Mouse (Mus musculus) kidney, embryonic 15.5 days (tissue): ENCODE data around the gene Cmtm5. TPM values are rescaled to one million over a fixed set of nuclear protein-coding genes. Genes with fewer than 3 reads are reported as not detected.
"Not testable (repeated sequence)": the region's sequence is repeated elsewhere in the genome, so short reads cannot be mapped to it uniquely, and the experiment has no call there.

Experiments used
- ATAC-seq: fragments of 200-750 bp; cut with Nextera tagmentation; replicated peaks from 2 replicates; pipeline ENCODE4 v1.8.0; 2017; ENCODE audit warnings: moderate TSS enrichment; ENCODE audit not compliant: low FRiP score
- H3K27ac ChIP-seq: fragments of 300-500 bp; sonication (generic); 2 replicates; pipeline ENCODE4 v1.5.1; 2015; ENCODE audit warnings: mild to moderate bottlenecking, inconsistent platforms
- H3K27me3 ChIP-seq: fragments of 300-500 bp; sonication (generic); 2 replicates; pipeline ENCODE4 v1.6.1; 2015; ENCODE audit warnings: inconsistent platforms
- H3K36me3 ChIP-seq: fragments of 300-500 bp; sonication (generic); 2 replicates; pipeline ENCODE4 v1.6.1; 2015; ENCODE audit warnings: inconsistent platforms
- H3K4me1 ChIP-seq: fragments of 300-500 bp; sonication (generic); 2 replicates; pipeline ENCODE4 v1.6.1; 2015; ENCODE audit warnings: inconsistent platforms
- H3K4me2 ChIP-seq: fragments of 300-500 bp; sonication (generic); 2 replicates; pipeline ENCODE4 v1.6.1; 2015; ENCODE audit warnings: moderate library complexity, mild to moderate bottlenecking, inconsistent platforms
- H3K4me3 ChIP-seq: fragments of 300-500 bp; sonication (generic); replicated peaks from 2 replicates; pipeline ENCODE4 v1.5.1; 2015; ENCODE audit warnings: mild to moderate bottlenecking, inconsistent platforms
- H3K9ac ChIP-seq: fragments of 300-500 bp; sonication (generic); 2 replicates; pipeline ENCODE4 v1.6.1; 2015; ENCODE audit warnings: mild to moderate bottlenecking, inconsistent platforms
- H3K9me3 ChIP-seq: fragments of 300-500 bp; sonication (generic); replicated peaks from 2 replicates; pipeline ENCODE4 v1.6.1; 2016; ENCODE audit warnings: inconsistent platforms
- WGBS: fragments of 180-500 bp; shearing (Covaris S2); methylation state at CpG from one replicate; pipeline ENCODE4 v1.1.7; 2015; ENCODE audit warnings: mixed read lengths; 5-methylcytosine and 5-hydroxymethylcytosine counted together
- polyA plus RNA-seq: library from polyadenylated mRNA; unstranded; fragments of >200 nt; fragmentation: Nextera tagmentation; extraction: Ambion mirVana; gene quantifications from 2 replicates; pipeline ENCODE4 v1.2.1, GENCODE M21; 2015

The Cmtm5 gene
- polyA plus RNA-seq, 1 experiment from 2014 or later, result 2.0 TPM

DNA sequence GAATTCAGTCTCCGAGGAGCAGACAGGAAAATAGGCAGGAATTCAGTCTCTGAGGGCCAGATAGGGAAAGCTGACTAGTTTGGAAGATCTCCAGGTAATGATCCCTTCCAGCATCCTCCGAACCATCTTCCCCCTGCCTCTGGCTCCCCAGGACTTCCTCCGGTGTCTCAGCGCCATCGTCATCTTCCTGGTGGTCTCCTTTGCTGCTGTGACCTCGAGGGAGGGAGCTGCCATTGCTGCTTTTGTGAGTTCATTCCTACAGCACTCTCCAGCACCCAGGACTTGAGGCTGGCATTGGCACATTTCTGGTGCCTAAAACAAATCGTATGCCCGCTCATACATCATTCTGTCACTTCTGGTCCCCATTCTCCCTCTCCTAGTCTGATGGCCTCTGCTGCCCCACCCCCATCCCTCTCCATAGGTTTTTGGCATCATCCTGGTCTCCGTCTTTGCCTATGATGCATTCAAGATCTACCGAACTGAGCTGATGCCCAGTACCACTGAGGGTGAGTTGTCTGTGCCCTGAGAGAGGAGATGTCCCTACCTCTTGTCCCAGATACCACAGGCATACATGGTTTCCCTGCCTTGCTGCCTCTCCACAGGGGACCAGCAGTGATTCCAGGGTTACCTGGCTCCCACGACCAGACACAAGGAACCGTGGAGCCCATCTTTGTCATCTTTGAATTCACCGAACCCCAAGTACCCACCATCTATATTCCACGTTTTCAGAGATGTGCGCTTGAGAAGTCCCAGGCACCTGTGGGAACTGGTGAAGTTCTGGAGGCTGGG lies 2.6 kb downstream of the Cmtm5 start:
- no peak overlapping the region for H3K9ac ChIP-seq
- ATAC-seq, result no peak
- no peak overlapping the region for H3K4me3 ChIP-seq
- peaks cover 29% of the 10 kb centered on the region for H3K4me1 ChIP-seq
- H3K4me2 ChIP-seq, result no peak overlapping the region
- H3K27ac ChIP-seq, result no peak overlapping the region
- no peaks in the 10 kb centered on the region for H3K36me3 ChIP-seq
- 80% methylated on average over 15 of the region's 15 CpGs for WGBS
- H3K9me3 ChIP-seq, result no peaks in the 10 kb centered on the region
- H3K27me3 ChIP-seq, result no peaks in the 10 kb centered on the region

DNA sequence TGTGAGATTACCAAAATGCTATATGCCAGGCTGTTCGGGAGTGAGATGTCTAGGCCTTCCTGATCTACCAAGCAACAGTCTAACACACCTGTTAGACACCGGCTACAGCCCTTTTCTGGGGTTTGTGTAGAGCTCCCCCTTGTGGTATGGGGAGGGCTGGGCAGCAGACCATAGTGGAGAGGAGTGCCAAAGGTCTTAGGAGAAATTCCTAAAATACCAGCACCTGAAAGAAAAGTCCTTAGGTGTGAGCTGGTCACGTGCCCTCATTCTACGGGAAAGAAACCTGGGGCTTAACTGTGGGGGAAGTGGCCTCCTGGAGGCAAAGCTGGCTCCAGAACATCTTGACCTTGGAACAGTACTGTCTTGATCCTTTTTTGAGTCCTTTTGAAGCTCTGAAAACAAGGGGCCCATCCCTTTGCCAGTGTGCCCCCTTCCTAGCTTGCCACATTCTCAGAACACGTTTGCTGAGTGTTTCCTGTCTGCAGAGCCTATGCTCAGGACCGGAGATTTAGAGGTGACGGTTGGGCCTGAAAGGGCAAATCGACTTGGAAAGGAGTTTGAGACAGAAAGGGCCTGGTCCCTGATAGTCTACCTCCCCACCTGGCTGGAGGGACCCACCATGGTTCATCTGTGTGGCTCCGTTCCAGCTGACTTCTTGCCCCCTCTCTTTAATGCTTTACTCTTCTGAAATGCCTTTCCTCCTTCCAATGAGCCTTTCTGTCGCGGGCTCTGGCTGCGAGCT lies 3.5 kb downstream of the Cmtm5 start:
- ATAC-seq, result peak; percentile 47; the same call in 1 of the 2 replicates

DNA sequence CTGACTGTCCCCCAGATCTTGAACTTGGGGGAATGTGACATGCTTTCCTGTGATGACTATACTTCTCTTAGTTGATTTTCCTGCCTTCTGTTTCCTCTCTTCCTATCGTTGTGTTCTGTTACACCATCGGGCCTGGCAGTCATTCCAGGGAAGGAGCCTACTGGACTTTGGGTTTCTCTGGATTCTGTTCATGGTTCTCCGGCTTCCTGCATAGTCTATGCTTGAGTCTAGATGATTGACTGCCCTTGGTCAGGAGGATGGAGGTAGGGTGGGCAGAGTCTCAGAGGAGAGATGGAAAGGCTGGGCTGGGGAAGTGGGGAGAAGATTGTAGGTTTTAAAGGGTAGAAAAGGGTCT lies 4.1 kb downstream of the Cmtm5 start:
- peak overlapping the region; percentile 37; the same call in 1 of the 2 replicates for H3K27ac ChIP-seq

More for the DNA sequence above, 3.5 kb downstream of the Cmtm5 start:
- H3K36me3 ChIP-seq, result no peaks in the 10 kb centered on the region
- peaks cover 29% of the 10 kb centered on the region for H3K4me1 ChIP-seq
- H3K27ac ChIP-seq, result peak overlapping the region; percentile 37; the same call in 1 of the 2 replicates
- no peak overlapping the region for H3K9ac ChIP-seq
- no peaks in the 10 kb centered on the region for H3K9me3 ChIP-seq
- no peaks in the 10 kb centered on the region for H3K27me3 ChIP-seq
- no peak overlapping the region for H3K4me3 ChIP-seq
- H3K4me2 ChIP-seq, result no peak overlapping the region
- 43% methylated on average over 12 of the region's 12 CpGs for WGBS

DNA sequence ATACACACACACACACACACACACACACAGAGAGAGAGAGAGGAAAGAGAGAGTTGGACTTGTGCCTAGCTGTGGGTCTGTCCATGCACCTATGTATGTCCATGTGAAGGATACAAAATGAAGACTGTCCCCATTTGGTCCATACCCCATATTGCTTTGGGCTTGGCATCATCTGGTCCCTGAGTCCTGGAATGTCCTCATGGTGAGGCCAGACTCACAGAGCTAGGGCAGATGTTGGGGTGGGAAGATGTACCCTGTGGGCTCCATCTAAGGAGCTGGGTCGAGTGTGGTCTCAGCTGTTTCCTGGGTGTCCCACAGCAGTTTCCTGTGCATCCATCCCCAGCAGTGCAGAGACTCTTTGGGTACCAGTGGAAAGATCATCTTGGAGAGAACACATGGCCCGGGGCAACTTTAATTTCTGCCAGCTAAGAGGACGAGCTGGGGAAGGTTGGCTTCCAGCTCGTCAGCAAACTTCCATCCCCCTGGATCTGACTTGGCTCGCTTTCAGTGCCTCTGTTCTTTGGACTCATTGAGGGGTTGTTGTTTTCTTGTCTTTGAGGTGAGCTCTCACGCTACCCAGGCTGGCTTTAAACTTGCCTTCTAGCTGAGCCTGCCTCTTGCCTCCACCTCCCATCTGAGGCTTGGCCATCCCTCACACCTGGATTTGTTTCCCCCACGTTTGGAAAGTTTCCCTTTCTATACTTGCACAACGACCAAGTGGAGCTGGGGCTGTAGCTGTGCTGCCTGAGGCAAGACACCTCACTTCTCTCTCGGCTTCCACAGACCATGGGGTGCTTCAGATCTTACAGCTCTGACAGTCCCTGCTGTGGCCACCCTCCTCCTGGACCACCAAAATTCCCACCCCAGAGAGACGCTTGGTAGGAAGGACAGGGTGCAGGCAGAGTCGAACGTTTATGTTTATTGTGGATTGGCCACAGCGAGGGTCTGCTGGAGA lies 5.2 kb downstream of the Cmtm5 start:
- ATAC-seq, result no peak
- Histone ChIP-seq H3K9ac (no peak overlapping the region), H3K4me2 (no peak overlapping the region), H3K4me3 (no peak overlapping the region), H3K9me3 (no peaks in the 10 kb centered on the region), H3K36me3 (no peaks in the 10 kb centered on the region), H3K27me3 (no peaks in the 10 kb centered on the region), H3K4me1 (peaks cover 30% of the 10 kb centered on the region), H3K27ac (no peak overlapping the region)
- 65% methylated on average over 13 of the region's 13 CpGs for WGBS

More for the DNA sequence above, 4.1 kb downstream of the Cmtm5 start:
- no peak for ATAC-seq
- 73% methylated on average over 3 of the region's 3 CpGs for whole genome bisulfite sequencing
- no peak overlapping the region for H3K4me2 ChIP-seq
- no peaks in the 10 kb centered on the region for H3K9me3 ChIP-seq
- H3K4me3 ChIP-seq, result no peak overlapping the region
- H3K9ac ChIP-seq, result no peak overlapping the region
- no peaks in the 10 kb centered on the region for H3K36me3 ChIP-seq
- peaks cover 29% of the 10 kb centered on the region for H3K4me1 ChIP-seq
- H3K27me3 ChIP-seq, result no peaks in the 10 kb centered on the region

DNA sequence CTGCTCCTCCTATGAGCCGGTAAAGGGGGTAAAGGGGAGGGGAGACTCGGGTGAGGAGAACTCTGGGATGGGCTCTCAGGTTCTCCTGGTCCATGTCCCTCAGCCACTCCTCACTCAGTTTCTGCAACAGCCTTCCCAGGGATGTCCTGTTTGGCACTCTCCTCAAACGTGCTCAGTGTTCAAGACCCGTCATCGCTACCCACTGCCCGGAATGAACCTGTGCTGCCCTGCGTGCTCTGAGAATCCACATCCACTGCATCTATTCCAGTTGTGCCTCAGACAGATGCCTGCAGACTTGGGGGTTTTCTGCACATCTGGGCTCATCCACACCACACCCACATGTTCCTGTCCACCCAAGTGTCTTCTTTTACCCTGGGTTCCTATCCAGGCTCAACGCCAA lies 6.4 kb downstream of the Cmtm5 start:
- Histone ChIP-seq H3K27me3 (no peaks in the 10 kb centered on the region), H3K9me3 (no peaks in the 10 kb centered on the region), H3K27ac (no peak overlapping the region), H3K4me1 (peaks cover 25% of the 10 kb centered on the region), H3K36me3 (no peaks in the 10 kb centered on the region), H3K4me2 (no peak overlapping the region), H3K4me3 (no peak overlapping the region), H3K9ac (no peak overlapping the region)
- 88% methylated on average over 8 of the region's 8 CpGs for WGBS
- ATAC-seq, result no peak

DNA sequence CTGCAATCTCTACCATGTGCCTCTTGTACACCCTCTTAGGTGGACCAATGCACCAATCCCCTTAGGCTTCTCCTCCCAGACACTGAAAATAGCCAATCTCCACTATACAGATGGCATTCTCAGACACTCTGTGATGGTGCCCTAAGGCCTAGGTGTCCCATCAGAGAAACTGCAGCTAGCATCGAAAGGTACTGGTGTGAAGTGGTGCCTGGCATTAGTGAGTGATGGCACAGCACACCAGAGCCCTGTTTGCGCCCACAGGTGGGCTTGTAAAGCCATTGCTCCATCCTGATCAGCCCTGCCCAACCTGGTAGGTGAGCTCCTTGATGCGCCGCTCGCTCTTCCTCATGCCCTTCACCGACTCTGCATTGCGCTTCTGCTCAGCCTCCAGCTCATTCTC lies 7.9 kb downstream of the Cmtm5 start:
- H3K4me1 ChIP-seq, result peaks cover 25% of the 10 kb centered on the region
- no peaks in the 10 kb centered on the region for H3K9me3 ChIP-seq
- H3K27ac ChIP-seq, result no peak overlapping the region
- H3K36me3 ChIP-seq, result no peaks in the 10 kb centered on the region
- no peak overlapping the region for H3K4me3 ChIP-seq
- H3K27me3 ChIP-seq, result no peaks in the 10 kb centered on the region
- no peak for ATAC-seq
- WGBS, result 93% methylated on average over 7 of the region's 7 CpGs
- no peak overlapping the region for H3K4me2 ChIP-seq
- no peak overlapping the region for H3K9ac ChIP-seq

DNA sequence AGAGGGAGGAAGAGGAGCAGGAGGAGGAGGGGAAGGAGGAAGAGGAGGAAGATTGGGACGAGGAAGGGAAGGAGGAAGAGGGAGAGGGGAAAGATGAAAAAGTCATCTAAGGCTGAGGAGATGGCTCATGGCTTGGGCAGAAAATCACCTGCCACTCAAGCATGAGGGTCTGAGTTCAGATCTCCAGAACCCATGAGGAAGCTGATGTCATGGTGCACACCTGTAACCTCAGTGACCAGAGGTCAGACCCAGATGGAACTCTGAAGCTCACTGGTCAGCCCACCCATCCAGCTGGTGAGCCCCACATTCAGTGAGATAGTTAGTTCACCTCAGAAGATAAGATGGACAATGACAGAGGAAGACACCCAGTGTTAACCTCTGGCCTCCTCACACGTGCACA lies 8.9 kb downstream of the Cmtm5 start:
- H3K27me3 ChIP-seq, result no peaks in the 10 kb centered on the region
- WGBS, result 73% methylated on average over 2 of the region's 2 CpGs
- no peak for ATAC-seq
- no peak overlapping the region for H3K27ac ChIP-seq
- no peaks in the 10 kb centered on the region for H3K36me3 ChIP-seq
- no peaks in the 10 kb centered on the region for H3K9me3 ChIP-seq
- peaks cover 20% of the 10 kb centered on the region for H3K4me1 ChIP-seq
- no peak overlapping the region for H3K4me3 ChIP-seq
- no peak overlapping the region for H3K4me2 ChIP-seq
- no peak overlapping the region for H3K9ac ChIP-seq

DNA sequence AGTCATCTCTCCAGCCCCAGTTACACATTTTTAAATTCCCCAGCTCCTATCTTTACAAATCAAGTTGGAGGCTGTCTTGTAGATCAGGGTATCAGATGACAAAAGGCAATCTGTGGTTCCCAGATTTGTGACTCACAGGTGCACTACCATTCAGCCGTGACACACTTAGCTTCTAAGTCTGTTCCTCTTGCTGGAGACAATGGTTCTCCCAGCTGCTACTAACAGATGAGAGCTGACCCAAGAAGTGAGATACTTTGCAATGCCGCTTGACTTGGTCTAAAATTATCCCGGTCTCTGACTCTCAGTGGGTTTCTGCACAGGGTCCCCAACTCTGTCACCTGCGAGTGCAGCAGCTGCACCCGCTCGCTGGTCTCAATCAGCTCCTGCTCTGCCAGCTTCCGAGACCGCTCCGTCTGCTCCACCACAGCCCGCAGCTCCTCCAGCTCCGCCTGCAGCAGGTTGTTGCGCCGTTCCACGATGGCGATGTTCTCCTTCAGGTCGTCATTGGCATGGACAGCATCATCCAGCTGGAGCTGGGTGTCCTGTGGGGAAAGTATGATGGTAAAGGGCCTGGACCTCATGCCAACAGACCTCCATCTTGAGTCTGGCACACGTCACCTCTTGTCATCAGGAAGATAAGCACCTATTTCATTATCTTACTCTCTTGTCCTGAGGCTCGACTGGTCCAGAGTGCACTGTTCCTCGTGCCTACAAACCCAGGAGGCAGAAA lies 10.1 kb downstream of the Cmtm5 start:
- Histone ChIP-seq H3K4me1 (peaks cover 16% of the 10 kb centered on the region), H3K4me3 (no peak overlapping the region), H3K4me2 (no peak overlapping the region), H3K27ac (peak overlapping the region; percentile 41; the same call in 1 of the 2 replicates), H3K36me3 (no peaks in the 10 kb centered on the region), H3K9ac (no peak overlapping the region), H3K9me3 (no peaks in the 10 kb centered on the region), H3K27me3 (no peaks in the 10 kb centered on the region)
- WGBS, result 63% methylated on average over 19 of the region's 19 CpGs
- 0 out of 2 replicates have a peak, but pooled peaks have one; percentile 42 for ATAC-seq

DNA sequence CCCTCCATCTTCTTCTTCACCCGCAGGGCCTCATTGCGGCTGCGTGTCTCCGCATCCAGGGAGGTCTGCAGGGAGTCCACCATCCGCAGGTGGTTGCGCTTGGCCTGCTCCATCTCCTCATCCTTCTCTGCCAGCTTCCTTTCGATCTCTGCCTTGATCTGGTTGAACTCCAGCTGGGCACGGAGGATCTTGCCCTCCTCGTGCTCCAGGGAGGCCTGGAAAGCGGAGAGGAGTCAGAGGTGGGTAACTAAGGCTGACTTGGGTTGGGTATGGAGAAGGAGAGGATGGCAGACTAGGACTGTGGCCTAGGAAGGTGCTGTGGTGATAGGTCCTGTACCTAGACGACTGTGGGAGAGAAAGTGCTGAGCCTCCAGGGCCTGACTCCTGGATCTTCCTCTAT lies 10.9 kb downstream of the Cmtm5 start:
- 86% methylated on average over 11 of the region's 11 CpGs for WGBS
- H3K27ac ChIP-seq, H3K27me3 ChIP-seq, ATAC-seq, H3K36me3 ChIP-seq, H3K4me2 ChIP-seq, H3K9me3 ChIP-seq, H3K9ac ChIP-seq, H3K4me3 ChIP-seq: not testable (repeated sequence)
- peaks cover 16% of the 10 kb centered on the region for H3K4me1 ChIP-seq

DNA sequence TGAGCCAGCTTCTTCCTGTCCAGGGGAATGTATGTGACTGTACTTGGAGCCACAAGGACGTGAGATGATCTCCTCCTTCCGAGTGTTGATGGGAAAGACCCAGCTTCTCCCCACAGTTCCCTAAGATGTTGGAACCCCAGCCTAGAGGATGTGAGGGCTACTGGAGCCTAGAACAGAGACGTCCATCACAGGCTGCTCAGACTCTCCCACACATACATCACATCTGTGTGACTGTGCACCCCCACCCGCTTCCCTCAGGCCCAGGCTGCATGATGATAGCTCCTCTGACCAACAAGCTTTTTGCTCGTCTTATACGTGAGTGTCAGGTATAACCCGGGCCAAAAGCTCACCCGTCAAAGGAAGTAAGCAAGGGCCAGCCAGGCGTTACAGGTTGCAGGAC lies 12.7 kb downstream of the Cmtm5 start:
- Histone ChIP-seq H3K9ac (no peak overlapping the region), H3K9me3 (no peaks in the 10 kb centered on the region), H3K4me1 (peaks cover 16% of the 10 kb centered on the region), H3K36me3 (no peaks in the 10 kb centered on the region), H3K4me2 (no peak overlapping the region), H3K27ac (no peak overlapping the region), H3K4me3 (no peak overlapping the region), H3K27me3 (no peaks in the 10 kb centered on the region)
- whole genome bisulfite sequencing, result 71% methylated on average over 9 of the region's 9 CpGs
- no peak for ATAC-seq

DNA sequence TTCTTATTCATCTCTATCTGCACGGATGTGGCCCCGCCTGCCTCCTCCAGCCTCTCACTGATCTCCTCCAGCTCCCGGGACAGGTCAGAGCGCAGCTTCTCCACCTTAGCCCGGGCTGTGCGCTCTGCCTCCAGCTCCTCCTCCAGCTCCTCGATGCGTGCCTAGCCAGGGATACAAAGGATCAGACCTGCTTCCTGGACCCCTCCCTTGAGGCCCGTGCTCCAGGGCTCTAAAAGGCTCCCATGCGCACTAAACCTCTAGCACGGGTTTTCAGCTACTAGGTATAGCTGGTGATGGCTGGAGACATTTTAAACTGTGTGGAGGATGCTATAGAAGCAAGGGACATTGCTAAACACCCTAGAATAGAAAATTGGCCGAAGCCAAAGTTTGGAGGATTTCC lies 14.4 kb downstream of the Cmtm5 start:
- no peaks in the 10 kb centered on the region for H3K9me3 ChIP-seq
- H3K9ac ChIP-seq, result no peak overlapping the region
- H3K4me3 ChIP-seq, result no peak overlapping the region
- peaks cover 14% of the 10 kb centered on the region for H3K4me1 ChIP-seq
- 62% methylated on average over 12 of the region's 12 CpGs for WGBS
- no peak for ATAC-seq
- no peaks in the 10 kb centered on the region for H3K36me3 ChIP-seq
- H3K27me3 ChIP-seq, result no peaks in the 10 kb centered on the region
- no peak overlapping the region for H3K4me2 ChIP-seq
- H3K27ac ChIP-seq, result no peak overlapping the region
